Mouse (Mus musculus) A20 (cell line): ENCODE data around the gene Rcn3.

ENCODE experiments used
- DNase-seq: peaks from one replicate; pipeline ENCODE4 v3.0.0-alpha.2; 2011; ENCODE audit warnings: low read depth, low spot score

Rcn3 gene

DNA sequence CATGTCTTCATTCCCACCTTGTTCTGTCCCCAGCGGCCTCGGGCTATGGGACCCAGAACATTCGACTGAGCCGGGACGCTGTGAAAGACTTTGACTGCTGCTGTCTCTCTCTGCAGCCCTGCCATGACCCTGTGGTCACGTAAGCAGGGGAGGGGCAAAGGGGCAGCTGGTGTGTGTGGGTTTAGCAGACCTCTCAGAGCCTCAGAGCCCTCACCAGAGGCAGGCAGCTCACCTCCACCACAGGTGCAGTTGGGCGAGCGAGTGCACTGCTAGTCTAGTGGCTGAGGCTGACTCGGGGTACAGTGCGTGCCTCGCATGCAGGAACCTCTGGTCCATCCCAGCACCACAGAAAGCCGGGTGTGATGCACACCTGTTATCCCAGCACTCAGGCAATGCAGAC lies 18.1 kb downstream of the Rcn3 start:
- DNase-seq: no peak

DNA sequence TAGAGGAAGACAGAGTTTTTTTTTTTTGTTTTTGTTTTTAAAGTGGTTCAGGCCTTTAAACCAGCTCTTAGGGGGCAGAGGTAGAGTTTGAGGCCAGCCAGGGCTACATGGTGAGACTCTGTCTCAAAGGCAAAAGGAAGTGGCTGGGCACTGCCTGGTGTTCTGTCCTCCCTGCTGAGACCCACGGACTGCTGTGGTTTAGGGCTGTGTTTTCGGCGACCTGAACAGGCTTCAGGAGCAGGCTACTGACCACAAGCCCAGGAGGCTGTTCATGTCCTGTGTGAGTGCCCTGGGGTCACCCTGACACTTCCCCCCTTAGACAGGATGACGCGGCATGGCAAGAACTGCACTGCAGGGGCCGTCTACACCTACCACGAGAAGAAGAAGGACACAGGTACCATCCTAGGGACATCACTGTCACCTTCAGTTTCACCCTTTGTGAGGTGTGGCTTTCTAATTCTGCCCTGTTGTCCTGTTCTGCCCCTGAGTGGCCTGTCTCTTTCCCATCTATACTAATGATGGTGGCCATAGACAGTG lies 18.8 kb downstream of the Rcn3 start:
- DNase-seq: no peak

DNA sequence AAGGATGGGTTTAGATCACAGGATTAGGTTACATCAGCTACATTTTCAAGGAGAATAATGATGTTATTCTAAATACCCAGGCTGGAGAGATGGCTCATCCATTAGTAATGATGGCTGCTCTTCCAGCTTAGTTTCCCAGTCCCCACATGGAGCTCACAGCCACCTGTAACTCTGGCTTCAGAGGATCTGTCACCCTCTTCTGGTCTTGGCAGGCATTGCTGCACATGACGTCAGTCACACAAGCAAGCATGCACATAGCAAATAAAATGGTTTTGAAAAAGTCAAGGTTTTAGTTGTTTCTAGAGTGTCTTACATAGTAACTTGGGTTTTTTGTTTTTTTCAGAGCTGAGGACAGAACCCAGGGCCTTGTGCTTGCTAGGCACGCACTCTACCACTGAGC lies 19.8 kb downstream of the Rcn3 start:
- peak; percentile 66 for DNase-seq

DNA sequence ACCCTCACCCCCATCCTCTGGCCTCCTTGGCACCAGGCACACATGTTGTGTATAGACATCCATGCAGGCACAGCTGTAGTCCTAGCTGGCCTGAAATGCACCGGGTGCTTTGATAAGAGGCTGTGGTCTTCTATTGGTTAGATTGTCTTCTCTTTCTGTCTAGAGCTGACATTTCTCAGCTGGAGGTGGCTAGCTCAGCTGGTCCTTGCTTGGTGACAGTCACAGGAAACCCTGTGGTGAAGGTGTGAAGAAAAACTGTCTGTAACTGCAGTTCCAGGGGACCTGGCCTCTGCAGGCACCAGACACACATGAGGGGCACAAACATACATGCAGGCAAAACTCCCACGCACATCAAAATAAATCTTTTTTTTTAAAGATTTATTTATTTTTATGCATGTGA lies 22.4 kb downstream of the Rcn3 start:
- no peak for DNase-seq

DNA sequence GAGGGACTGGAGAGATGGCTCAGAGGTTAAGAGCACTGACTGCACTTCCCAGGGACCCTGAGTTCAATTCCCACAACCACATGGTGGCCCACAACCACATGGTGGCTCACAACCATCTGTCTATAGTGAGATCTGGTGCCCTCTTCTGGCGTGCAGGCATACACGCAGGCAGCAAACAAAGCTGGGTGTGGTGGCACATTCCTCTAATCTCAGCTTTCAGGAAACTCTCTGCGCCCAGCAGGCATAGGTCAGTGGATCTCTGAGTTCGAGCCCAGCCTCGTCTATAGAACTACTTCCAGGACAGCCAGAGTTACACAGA lies 24.1 kb downstream of the Rcn3 start:
- peak; percentile 86 for DNase-seq

DNA sequence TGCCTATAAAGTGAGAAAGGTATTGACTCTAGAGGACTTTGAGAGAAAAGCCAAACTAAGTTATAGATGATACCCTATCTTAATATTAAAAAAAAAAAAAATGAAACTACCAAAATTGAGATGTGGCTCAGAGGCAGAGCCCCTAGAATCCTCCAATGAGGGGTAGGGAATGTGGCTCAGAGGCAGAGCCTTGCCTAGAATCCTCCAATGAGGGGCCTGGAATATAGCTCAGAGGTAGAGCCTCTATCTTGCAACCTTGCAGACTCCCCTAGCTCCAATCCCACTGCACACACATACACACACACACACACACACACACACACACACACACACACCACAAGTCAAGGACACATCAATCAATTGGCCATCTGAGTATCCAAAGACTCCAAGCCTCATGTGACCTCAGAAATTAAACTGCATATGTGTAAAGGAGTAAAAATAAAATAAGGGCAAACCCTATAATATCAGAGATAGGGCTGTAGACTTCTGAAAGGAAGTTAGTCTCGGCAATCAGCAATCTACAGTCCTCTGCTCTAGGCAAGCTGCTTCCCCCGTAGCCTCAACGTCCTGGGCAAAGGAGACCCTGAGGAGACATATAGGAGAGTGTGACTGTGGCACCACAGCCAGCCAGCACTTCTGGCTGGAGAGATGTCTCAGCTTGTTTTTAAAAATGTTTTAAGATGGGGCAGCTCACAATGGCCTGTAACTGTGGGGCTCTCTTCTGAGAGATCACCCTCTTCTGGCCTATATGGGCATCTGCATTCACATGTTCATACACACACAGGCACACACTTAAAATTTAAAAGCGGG lies 24.6 kb downstream of the Rcn3 start:
- no peak for DNase-seq

DNA sequence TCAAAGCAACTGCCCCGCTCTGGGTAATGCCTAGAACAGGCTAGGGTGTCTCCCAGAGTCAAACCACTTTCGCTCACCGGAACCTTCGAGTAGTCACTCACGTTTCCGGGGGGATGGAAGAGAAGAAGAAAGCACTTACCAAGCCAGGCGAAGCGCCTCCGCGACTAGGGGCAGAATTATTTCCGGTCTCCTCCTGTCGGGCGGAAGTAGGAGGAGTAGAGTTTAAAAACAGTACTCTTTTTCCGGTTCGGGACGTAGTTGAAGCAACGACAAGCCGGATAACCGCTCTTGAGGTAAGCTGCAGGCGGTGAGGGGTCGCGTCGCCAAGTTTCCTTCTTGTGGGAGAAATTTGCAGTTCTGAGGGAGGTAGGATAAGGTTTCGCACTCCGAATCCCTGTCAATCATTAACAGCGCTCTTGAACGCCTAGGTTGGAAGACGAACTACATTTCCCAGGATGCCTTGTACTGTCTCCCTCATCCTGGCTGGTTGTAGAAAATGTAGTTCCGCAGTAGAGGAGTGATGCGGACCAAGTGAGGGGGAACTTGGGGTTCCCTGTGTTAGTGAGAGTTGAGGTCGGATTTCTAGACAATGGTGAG lies 29.7 kb downstream of the Rcn3 start, which contains the start of the genes Nosip and Prrg2:
Gene Nosip, plus strand, starts transcription at position 191 of the 597 bp plus-strand sequence.
Gene Prrg2, minus strand, starts transcription at position 439 of the 597 bp plus-strand sequence.
- peak; percentile 99 for DNase-seq

DNA sequence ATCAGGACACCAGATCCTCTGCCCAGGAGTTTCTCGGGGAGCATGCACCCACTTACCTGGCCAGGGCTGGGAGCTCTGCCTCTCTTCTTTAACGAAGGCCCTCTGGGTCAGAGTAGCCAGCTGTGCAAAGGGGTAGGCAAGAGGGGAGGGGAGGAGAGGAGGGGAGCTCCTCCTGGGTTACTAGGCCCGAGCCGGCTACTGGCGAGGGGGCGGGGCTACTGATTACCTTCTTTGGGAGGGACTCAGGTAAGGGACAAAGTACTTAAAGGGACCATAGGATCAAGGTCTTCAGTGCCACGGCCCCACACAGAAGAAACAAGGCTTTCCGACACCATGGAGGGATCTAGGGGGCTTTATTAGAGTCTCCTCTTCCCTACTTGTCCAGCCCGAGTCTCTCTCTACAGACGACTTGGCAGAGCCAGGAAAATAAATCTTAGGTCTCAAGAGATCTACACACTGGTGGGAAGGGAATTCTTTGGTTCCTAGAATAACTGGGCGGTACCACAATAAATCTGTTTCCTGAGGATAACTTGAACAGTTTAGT lies 30.4 kb downstream of the Rcn3 start:
- DNase-seq: peak; percentile 37

DNA sequence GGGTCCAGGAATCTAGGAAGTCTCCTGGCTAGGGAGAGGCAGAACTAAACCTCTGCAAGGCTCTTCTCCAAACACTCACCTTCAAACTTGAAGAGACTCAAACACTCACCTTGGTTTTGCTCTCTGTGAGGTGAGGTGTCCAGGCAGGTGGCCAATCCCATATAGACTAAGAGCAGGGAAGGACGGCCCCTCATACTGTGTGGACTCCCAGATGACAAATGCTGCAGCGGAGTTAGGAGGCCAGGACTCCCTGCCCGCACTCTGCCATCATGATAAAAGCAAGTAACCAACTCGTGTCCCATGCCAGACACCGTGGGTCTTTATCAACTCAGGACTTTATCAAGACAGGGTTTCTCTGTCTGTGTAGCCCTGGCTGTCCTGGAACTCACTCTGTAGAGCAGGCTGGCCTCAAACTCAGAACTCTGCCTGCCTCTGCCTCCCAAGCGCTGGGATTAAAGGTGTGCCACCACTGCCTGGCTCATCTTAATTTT lies 31.3 kb downstream of the Rcn3 start:
- no peak for DNase-seq

DNA sequence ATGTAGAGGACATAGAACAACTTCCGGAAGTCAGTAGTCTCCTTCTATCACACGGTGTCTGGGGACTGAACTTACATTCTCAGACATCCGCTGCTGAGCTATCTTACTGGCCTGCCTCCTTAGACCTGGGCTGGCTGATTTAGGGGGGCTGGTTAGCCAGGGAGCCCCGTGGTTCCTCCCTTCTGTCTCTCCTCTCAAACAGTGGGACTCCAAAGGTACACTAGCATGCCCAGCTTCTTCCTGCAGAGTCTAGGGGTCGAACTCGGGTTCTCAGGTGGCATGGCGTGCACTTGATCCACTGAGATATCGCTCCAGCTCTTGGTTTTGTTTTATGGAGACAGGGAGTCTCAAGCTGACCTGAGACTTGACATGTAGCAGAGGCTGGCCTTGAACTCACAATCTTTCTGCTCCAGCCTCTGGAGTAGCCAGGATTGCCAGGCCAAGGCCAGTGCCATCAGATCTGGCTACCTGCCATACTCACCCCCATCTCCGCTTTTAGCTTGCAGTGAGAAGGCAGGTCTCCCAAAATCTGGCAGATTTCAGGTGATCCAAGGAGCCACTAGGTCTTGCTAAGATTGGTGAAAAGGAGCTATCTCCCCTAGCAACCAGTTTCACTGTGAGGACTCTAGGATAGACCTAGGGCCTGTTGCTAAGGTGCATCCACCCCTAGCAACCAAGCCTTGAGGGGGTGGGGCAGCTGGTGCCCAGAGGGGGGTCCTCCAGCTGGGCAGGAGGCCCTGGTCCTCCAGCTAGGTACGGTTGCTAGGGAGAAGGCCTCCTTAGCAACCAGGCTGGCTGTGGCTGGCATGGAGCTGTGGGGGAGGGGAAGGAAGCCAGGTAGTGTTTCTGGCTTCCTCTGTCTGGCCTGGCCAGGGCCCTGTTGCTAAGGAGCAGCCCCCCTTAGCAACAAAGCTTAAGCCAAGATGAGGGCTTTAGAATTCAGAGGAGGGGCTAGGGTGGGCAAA lies 33.1 kb downstream of the Rcn3 start:
- no peak for DNase-seq

DNA sequence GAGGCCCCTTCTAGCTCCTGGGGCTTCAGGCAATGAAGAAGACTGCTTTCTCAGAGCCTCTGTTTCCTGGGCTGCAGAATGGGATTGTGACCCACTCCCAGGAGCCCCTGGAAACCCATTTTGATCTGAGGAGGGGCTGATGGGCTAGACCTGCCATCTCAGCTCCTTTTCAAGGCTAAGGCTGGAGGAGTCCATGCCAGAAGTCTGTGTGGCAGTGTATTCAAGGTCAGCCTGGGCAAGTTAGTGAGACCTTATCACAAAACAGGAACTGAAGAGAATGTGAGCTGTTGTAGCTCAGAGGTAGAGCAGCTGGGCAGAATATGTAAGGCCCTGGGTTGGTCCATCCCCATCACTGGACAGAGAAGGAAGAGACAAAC lies 35.1 kb downstream of the Rcn3 start:
- no peak for DNase-seq

DNA sequence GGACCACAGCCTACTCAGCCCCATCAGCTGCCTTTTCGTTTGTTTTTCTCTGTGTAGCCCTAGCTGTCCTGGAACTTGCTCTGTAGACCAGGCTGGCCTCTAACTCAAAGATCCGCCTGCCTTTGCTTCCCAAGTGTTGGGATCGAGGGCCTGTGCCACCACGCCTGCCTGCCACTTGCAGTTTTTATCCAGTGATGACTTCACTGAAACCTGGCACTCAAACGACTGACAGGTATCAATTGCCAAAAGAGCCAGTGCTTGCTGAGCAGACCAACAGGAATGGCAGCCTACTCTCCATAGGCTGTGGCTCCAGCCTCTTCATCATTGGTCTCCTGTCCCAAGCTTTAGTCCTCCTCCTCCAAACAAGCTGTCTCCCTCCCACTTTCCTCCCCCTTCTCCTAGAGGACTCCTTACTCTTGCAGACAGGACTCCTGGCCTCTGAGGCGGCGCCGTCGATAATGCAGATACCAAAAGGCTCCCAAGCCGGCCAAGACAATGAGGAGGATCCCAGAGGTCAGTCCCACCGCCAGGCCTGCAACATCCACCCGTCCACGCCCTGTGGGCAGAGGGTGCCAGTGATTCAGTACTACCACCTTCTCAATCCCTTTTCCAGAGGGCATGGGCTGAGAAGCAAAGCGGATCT lies 35.6 kb downstream of the Rcn3 start:
- no peak for DNase-seq

DNA sequence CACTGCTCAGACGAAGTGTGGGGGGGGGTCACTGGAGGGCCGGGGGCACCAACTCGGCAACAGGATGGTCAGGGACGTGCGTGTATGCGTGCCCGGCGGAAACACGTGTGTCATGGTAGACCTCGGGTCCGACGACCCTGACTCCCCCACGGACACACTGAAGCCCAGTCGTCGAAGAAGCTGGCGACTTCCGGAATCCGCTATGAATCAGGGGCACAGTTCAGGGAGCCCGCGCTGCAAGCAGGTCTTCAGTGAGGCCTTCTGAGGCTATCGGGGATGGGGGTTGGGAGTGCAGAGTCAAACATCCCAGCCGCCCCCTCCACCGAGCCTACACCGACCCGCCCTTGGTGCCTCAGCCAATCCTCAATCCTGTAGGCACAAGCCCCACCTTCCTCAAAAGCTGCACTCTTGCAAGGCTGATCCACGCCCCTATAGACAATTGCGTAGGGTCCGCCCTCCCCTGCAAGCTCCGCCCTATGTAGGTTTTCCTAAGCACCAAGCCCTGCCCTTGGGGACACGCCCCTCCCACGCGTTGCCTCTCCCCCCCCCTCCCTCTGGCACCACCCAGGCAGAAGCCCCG lies 38.0 kb downstream of the Rcn3 start:
- DNase-seq: peak; percentile 99

DNA sequence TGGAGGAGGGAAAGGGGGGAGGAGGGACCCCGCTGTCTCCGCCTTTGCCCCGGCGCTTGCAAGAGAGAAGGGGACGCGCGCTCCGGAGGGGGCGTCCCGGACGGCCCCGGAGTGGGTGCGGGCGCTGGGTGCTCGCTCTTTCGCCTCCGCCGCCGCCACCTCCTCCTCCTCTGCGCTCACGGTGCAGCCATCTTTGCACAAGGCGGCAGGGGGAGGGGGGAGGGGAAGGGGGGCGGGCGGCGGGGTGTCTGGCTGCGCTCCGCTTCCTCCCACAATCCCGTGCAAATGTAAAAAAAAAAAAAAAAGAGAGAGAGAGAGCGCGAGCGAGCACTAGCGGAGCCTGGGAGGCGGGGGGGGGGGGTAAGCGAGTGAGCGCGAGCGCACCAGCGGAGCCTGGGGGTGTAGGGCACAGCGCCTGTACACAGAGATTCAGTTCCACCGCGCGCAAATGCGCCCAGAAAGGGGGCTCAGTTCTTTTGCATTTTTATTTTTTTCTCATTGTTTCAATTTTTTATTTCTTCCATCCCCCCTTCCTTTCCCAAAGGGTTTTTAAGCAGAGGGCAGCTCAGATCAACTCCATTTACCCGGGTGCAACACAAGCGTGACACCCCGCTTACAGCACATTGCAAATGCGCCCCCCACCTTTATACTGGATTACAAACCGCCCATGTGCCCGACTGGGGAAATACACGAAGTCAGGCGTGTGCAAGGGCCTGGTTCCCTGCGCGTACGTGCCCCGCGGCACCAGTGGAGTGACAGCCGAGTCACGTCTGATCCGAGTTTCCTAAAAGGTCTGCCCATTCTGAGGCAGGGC lies 38.7 kb downstream of the Rcn3 start:
- DNase-seq: peak; percentile 93

DNA sequence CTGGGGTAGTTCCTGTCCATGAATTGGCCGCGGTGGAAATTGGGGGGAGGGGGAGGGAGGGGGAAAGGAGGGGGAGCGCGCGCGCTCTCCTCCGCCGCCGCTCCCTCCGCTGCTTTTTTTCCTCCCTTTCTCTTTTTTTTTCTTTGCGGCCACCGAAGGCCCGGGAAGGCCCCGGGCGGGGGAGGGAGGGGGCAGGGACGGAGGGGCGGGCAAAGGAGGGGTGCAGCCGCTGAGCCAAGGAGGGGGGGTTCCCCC lies 39.2 kb downstream of the Rcn3 start, which contains the start of gene Prr12:
Gene Prr12, minus strand, starts transcription at position 20 of the 255 bp plus-strand sequence.
- no peak for DNase-seq

DNA sequence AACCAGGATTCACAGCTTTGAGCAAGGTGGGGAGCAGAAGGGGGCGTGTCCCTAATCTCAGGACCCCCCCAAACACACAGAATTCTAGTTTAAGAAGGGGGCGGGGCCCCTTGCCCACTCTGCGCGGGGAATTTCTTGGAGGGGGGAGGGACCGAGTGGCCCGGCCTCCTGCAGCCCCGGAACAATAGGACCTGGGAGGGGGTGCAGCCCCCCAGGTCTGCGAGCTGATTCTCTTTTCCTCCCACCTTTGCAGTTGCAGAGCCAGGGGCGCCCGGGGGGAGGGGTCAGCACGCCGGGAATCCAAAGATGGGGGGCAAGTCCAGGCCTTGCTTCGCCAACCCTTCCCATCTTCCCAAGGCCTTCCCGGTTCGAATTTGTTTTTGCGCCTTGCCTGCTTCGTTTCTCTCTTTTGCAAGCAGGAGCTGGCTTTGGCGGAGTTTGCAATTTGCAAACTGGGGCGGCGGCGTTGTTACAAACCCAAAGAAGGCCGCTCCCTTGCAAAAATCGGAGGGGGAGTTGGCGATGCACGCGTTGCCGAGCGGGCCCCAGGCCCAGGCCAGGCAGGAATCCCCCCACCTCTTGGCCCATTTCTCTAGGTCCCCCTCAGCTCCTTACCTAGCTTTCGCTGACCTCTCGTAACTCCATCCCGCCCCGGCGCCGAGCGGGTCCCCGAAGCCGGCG lies 39.7 kb downstream of the Rcn3 start:
- peak; percentile 74 for DNase-seq

DNA sequence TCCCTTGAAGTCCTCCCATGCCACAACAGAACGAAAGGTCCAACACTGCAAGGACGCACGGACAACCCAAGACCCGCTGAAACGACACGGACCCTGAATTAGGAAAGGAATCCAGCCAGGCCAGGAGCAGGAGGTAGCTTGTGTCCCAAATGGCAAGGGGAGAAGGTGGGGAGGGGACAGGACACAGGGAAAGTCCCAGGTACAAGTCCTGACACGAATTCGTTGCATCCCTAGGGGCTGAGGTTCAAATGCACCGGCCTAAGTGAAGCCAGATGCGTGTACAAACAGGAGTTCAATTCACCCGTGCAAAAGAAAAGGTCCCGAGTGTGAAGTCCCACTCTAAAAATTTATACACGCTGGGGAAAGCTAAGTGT lies 40.4 kb downstream of the Rcn3 start:
- no peak for DNase-seq

DNA sequence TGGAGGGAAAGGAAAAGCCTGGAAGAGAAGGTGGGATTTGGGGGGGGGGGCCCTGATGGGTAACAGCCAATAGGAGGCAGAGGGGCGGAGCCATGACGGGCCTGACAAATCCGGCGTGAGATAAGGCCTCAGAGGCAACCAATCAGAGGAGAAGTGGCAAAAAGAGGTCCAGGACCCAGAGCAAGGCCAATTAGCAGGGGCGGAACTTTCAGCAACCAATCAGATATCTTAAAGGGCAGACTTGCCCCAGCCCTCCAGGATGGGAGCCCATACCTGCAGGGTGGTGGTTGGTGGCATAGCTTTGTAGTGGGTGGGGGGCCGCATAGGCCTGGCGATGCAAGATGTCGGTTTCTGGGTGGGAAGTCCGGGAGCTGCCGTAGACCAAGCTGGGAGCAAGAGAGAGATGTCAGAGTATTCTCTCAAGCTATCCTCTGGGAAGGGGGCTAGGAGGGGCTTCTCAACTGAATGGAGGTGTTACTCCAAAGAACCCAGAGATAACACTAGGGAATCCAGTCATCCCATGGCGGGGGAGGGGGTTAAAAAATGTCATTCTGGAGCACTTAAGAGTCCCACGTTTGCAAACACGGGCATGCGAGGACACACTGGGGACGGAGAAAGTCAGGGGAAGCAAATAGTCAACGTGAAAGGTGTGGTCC lies 40.9 kb downstream of the Rcn3 start:
- peak; percentile 92 for DNase-seq
